Mouse (Mus musculus): ENCODE measurements around the gene Tnfrsf11a. TPM values are rescaled to one million over a fixed set of nuclear protein-coding genes. Genes with fewer than 3 reads are reported as not detected.

Gene Tnfrsf11a
- total and polyA plus RNA-seq, 2 experiments from 2014 or later: 0.34 to 0.53 TPM

GRCm38 (mm10) chr1:105844341-105845006, 64.0 kb downstream of the Tnfrsf11a start:
- Histone ChIP-seq H3K27me3 (ENCODE audit: control insufficient read depth, insufficient read depth, low read length) (peaks cover 14% of the 10 kb centered on the region), H3K4me1 (ENCODE audit: control insufficient read depth, insufficient read depth) (peaks cover 3% of the 10 kb centered on the region; the same call in 1 of the 2 replicates), H3K4me2 (ENCODE audit: low read depth, low read length) (peak overlapping the region; percentile 52), H3K9ac (replicated peaks; ENCODE audit: low read depth, low read length) (no peak overlapping the region), H3K9me3 (replicated peaks; ENCODE audit: control insufficient read depth, low read length) (no peaks in the 10 kb centered on the region), H3K36me3 (replicated peaks; ENCODE audit: control insufficient read depth, insufficient read depth, low read length) (no peaks in the 10 kb centered on the region), H3K4me3 (ENCODE audit: low read depth, low read length) (peak overlapping the region; percentile 24; the same call in 1 of the 2 replicates), H3K27ac (ENCODE audit: low read depth) (no peak overlapping the region)
- ATAC-seq (ENCODE audit: insufficient read depth, low read depth): no peak
- WGBS: 11% methylated on average over 28 of the region's 28 CpGs
- DNase-seq (ENCODE audit: low spot score): no peak
- TF ChIP-seq EP300 (IDR thresholded peaks at IDR 0.05; ENCODE audit: low read depth): no peak
- TF ChIP-seq CTCF (IDR thresholded peaks at IDR 0.05; ENCODE audit: low read depth): no peak

- 85% methylated on average over 2 of the region's 2 CpGs for WGBS
- H3K4me1 ChIP-seq (ENCODE audit: control insufficient read depth, insufficient read depth): no peaks in the 10 kb centered on the region
- H3K27me3 ChIP-seq (ENCODE audit: control insufficient read depth, insufficient read depth, low read length): peaks cover 14% of the 10 kb centered on the region
- no peak overlapping the region for H3K4me3 ChIP-seq (ENCODE audit: low read depth, low read length)
- no peak for TF ChIP-seq CTCF (IDR thresholded peaks at IDR 0.05; ENCODE audit: low read depth)
- no peak for TF ChIP-seq EP300 (IDR thresholded peaks at IDR 0.05; ENCODE audit: low read depth)
- H3K9ac ChIP-seq (replicated peaks; ENCODE audit: low read depth, low read length): no peak overlapping the region
- ATAC-seq (ENCODE audit: insufficient read depth, low read depth) (no peak), DNase-seq (ENCODE audit: low spot score) (no peak)
- no peak overlapping the region for H3K27ac ChIP-seq (ENCODE audit: low read depth)
- no peaks in the 10 kb centered on the region for H3K36me3 ChIP-seq (replicated peaks; ENCODE audit: control insufficient read depth, insufficient read depth, low read length)
- H3K4me2 ChIP-seq (ENCODE audit: low read depth, low read length): no peak overlapping the region
- H3K9me3 ChIP-seq (replicated peaks; ENCODE audit: control insufficient read depth, low read length): no peaks in the 10 kb centered on the region
Observed at GRCm38 (mm10) chr1:105846431-105846830, 65.9 kb downstream of the Tnfrsf11a start.

- Histone ChIP-seq H3K4me3 (ENCODE audit: low read depth, low read length) (no peak overlapping the region), H3K4me1 (ENCODE audit: control insufficient read depth, insufficient read depth) (no peaks in the 10 kb centered on the region), H3K36me3 (replicated peaks; ENCODE audit: control insufficient read depth, insufficient read depth, low read length) (no peaks in the 10 kb centered on the region), H3K9me3 (replicated peaks; ENCODE audit: control insufficient read depth, low read length) (no peaks in the 10 kb centered on the region), H3K9ac (replicated peaks; ENCODE audit: low read depth, low read length) (no peak overlapping the region), H3K27me3 (ENCODE audit: control insufficient read depth, insufficient read depth, low read length) (peaks cover 11% of the 10 kb centered on the region), H3K4me2 (ENCODE audit: low read depth, low read length) (no peak overlapping the region), H3K27ac (ENCODE audit: low read depth) (no peak overlapping the region)
- ATAC-seq (ENCODE audit: insufficient read depth, low read depth): no peak
- 80% methylated on average over 8 of the region's 8 CpGs for WGBS
- TF ChIP-seq EP300 (IDR thresholded peaks at IDR 0.05; ENCODE audit: low read depth) (no peak), CTCF (IDR thresholded peaks at IDR 0.05; ENCODE audit: low read depth) (no peak)
- no peak for DNase-seq (ENCODE audit: low spot score)
Observed at GRCm38 (mm10) chr1:105848806-105849205, 68.3 kb downstream of the Tnfrsf11a start.

GRCm38 (mm10) chr1:105851341-105851740, 70.8 kb downstream of the Tnfrsf11a start:
- Histone ChIP-seq H3K4me3 (ENCODE audit: low read depth, low read length) (no peak overlapping the region), H3K9me3 (replicated peaks; ENCODE audit: control insufficient read depth, low read length) (no peaks in the 10 kb centered on the region), H3K36me3 (replicated peaks; ENCODE audit: control insufficient read depth, insufficient read depth, low read length) (no peaks in the 10 kb centered on the region), H3K4me2 (ENCODE audit: low read depth, low read length) (no peak overlapping the region), H3K4me1 (ENCODE audit: control insufficient read depth, insufficient read depth) (no peaks in the 10 kb centered on the region), H3K9ac (replicated peaks; ENCODE audit: low read depth, low read length) (no peak overlapping the region), H3K27me3 (ENCODE audit: control insufficient read depth, insufficient read depth, low read length) (no peaks in the 10 kb centered on the region), H3K27ac (ENCODE audit: low read depth) (no peak overlapping the region)
- WGBS: 54% methylated on average over 2 of the region's 2 CpGs
- no peak for ATAC-seq (ENCODE audit: insufficient read depth, low read depth)
- no peak for DNase-seq (ENCODE audit: low spot score)
- TF ChIP-seq EP300 (IDR thresholded peaks at IDR 0.05; ENCODE audit: low read depth): no peak
- TF ChIP-seq CTCF (IDR thresholded peaks at IDR 0.05; ENCODE audit: low read depth): no peak

DNA sequence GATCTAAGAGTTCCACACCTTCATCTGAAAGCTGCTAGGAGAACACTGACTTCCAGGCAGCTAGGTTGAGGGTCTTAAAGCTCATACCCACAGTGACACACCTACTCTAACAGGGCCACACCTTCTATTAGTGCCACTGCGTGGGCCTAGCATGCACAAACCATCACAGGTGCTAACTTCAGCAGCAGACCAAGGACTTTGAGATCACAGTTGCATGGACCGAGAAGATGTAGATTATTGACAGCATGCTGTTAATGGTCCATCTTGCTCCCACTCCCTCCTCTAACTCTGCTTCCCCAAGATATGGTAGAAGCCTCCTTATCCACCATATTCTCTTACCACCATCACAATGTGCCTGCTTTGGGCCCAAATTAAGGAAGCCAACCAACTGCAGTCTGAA, 79.2 kb downstream of the Tnfrsf11a start:
- DNase-seq (ENCODE audit: low spot score) (no peak), ATAC-seq (ENCODE audit: insufficient read depth, low read depth) (no peak)
- Histone ChIP-seq H3K4me3 (ENCODE audit: low read depth, low read length) (no peak overlapping the region), H3K4me1 (ENCODE audit: control insufficient read depth, insufficient read depth) (no peaks in the 10 kb centered on the region), H3K9ac (replicated peaks; ENCODE audit: low read depth, low read length) (no peak overlapping the region), H3K9me3 (replicated peaks; ENCODE audit: control insufficient read depth, low read length) (no peaks in the 10 kb centered on the region), H3K27ac (ENCODE audit: low read depth) (no peak overlapping the region), H3K36me3 (replicated peaks; ENCODE audit: control insufficient read depth, insufficient read depth, low read length) (no peaks in the 10 kb centered on the region), H3K27me3 (ENCODE audit: control insufficient read depth, insufficient read depth, low read length) (no peaks in the 10 kb centered on the region), H3K4me2 (ENCODE audit: low read depth, low read length) (no peak overlapping the region)
- WGBS: 92% methylated on average over 2 of the region's 2 CpGs
- no peak for TF ChIP-seq CTCF (IDR thresholded peaks at IDR 0.05; ENCODE audit: low read depth)

DNA sequence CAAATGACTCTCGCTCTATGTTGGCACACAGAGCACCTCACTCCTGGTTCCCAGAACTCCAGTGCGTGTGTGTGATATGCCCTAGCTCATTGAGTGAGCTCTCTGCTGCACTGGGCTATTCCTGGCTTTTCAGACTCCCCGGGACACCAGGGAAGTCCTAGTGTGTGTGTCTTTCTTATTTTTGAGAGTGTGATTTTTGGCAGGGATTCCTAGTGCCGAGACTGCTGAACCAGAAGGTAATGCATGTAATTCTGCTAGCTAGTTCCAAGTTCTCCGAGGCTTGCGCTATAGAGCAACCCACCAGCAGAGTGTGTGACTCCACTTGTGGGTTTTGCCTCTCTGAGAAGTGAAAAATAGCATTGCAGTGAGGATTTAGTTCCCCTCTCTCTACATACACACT, 96.1 kb downstream of the Tnfrsf11a start:
- no peaks in the 10 kb centered on the region for H3K4me1 ChIP-seq (ENCODE audit: control insufficient read depth, insufficient read depth)
- TF ChIP-seq EP300 (IDR thresholded peaks at IDR 0.05; ENCODE audit: low read depth) (no peak), CTCF (IDR thresholded peaks at IDR 0.05; ENCODE audit: low read depth) (no peak)
- DNase-seq (ENCODE audit: low spot score) (peak; percentile 62), ATAC-seq (ENCODE audit: insufficient read depth, low read depth) (peak; percentile 89)
- no peak overlapping the region for H3K9ac ChIP-seq (replicated peaks; ENCODE audit: low read depth, low read length)
- peak overlapping the region; percentile 5; the same call in 1 of the 2 replicates for H3K4me2 ChIP-seq (ENCODE audit: low read depth, low read length)
- H3K36me3 ChIP-seq (replicated peaks; ENCODE audit: control insufficient read depth, insufficient read depth, low read length): no peaks in the 10 kb centered on the region
- peak overlapping the region; percentile 22; the same call in 1 of the 2 replicates for H3K27ac ChIP-seq (ENCODE audit: low read depth)
- H3K4me3 ChIP-seq (ENCODE audit: low read depth, low read length): no peak overlapping the region
- no peaks in the 10 kb centered on the region for H3K27me3 ChIP-seq (ENCODE audit: control insufficient read depth, insufficient read depth, low read length)
- 31% methylated on average over 6 of the region's 6 CpGs for WGBS
- no peaks in the 10 kb centered on the region for H3K9me3 ChIP-seq (replicated peaks; ENCODE audit: control insufficient read depth, low read length)

Data from heart, postnatal 0 days (tissue).